Mouse (Mus musculus) c-Kit-positive CD71-positive TER-119-negative erythroid progenitor cells, embryonic 14.5 days (primary cell): ENCODE results near the gene Mfap3.
"Not testable (repeated sequence)": the region's sequence is repeated elsewhere in the genome, so short reads cannot be mapped to it uniquely, and the experiment has no call there.

ENCODE experiments used
- DNase-seq: peaks from one replicate; pipeline ENCODE4 v3.0.0-alpha.2; 2013; ENCODE audit warnings: low read depth

Mfap3 gene

DNA sequence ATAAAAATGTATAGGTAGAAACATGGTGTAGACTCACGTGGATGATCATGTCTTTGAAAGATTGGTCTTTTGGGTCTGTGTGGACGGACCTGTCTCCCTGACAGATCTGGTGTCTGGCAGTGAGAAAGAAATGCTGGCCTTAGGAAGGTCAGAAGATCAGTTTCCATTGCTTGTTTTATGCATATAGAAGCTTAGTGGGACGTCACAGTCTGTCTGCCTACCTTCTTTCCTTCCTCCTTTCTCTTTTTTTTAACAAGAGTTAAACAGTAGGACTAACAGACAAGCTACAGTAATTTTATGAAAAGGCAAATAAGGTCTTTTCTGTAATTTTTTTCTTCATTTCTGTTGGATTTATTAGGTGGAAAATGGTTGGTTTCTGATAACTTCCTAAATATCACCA, 10.6 kb downstream of the Mfap3 start:
- no peak for DNase-seq

DNA sequence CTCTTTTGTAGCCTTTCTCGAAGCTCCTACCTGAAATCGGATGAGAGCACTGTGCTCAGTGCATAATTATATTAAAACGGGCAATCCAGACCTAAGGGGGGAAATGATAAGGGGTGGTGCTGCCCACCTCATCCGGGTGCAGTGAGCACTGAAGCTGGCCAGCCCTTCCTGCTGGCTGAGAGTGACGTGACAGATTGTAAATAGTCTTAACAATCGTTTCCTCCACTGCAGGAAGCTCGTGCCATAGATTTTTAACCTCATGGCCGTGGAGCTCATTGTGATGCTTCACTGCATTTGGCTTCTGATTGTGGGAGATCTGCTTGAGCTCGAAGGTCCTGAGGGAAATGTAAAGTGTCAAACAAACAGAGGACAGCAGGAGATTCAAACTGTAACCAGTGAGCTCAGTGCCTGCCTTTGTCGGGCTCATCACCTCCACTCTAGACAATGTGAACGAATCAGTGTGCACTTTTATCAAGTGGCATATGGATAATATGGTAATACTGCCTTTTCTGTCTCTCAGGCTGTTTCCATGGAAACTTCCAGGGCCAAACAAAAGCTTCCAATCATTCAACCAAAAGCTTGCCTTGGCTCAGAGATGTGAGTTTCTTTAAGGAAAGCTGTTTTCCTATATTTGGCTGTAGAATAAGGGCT, 13.0 kb downstream of the Mfap3 start:
- DNase-seq = no peak

DNA sequence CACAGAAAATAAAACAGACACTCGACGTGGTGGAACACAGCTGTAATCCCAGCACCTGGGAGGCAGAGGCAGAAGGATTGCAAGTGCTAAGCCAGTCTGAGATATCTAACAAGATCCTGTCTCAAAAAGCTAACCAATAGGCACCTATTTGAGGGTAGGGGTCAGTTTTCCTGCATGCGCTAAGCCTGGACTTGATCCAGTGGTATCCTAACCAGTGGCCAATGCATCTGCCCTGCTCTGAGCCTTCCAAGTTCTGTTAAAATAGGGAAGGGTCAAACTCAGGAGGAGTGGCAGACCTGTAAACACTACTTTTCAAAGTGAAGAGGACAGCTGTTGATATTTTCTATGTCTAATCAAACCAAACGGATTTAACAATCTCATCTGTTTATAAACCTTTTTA, 13.8 kb downstream of the Mfap3 start:
- no peak for DNase-seq

DNA sequence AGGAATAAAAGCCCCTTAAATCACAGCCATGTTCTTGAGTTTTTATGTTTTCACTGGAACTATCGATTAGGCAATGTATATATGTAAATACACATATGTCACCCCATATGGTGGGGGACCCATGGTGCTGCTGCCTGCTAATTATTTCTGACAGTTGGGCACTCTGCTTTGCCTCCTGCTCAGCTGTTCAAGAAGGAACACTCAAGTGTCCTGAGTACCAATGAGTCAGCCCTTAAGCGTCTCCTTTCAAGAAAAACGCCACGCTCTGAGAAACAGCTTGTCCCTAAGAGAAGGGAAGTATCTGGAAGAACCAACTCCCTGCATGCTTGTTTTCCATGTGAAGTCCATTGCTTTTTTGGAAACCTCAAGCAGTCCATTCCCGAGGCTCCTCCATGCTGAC, 17.4 kb downstream of the Mfap3 start:
- no peak for DNase-seq

DNA sequence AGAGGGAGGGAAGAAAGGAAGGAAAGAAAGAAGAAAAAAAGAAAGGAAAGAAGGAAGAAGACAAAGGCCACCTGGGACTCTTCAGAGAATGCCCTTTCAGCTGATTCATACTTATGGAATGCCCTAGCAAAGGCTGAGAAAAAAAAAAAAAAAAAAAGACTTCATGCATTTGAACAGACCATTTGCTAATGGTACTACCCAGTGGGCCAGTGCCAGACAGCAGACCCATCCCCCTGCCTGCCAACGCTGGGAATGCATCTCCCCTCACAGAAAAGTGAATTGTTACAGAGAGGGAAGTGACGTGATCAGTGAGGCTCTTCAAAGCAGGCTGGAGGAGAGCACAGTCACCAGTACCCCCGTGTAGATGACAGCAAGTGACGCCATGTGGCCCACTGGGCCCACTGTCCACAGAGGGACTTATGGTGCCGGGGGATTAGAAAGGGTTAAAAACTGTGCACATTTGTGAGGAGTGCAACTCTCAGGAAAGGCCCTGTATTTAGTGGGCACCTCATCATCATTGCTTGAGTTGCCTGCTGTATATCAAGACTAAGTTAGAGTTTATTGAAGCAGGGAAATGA, 21.5 kb downstream of the Mfap3 start:
- no peak for DNase-seq

DNA sequence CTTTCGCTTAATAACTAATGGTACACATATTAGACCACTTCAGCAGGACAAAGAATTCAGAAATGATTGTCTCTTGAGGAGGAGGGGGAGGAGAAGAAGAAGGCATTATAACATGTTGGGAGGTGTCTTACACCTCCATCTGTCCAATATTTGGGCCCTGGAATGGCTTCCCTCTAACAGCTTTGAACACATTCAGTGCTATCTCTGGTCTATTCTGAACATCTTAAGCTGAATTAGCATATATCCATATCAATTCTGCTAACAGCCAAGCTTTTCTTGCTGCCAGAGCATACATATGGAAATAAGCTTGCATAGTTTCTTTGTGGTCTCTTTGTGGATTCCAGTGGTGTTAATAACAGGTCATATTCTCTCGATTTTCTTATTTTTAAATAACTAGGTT, 22.2 kb downstream of the Mfap3 start:
- no peak for DNase-seq

DNA sequence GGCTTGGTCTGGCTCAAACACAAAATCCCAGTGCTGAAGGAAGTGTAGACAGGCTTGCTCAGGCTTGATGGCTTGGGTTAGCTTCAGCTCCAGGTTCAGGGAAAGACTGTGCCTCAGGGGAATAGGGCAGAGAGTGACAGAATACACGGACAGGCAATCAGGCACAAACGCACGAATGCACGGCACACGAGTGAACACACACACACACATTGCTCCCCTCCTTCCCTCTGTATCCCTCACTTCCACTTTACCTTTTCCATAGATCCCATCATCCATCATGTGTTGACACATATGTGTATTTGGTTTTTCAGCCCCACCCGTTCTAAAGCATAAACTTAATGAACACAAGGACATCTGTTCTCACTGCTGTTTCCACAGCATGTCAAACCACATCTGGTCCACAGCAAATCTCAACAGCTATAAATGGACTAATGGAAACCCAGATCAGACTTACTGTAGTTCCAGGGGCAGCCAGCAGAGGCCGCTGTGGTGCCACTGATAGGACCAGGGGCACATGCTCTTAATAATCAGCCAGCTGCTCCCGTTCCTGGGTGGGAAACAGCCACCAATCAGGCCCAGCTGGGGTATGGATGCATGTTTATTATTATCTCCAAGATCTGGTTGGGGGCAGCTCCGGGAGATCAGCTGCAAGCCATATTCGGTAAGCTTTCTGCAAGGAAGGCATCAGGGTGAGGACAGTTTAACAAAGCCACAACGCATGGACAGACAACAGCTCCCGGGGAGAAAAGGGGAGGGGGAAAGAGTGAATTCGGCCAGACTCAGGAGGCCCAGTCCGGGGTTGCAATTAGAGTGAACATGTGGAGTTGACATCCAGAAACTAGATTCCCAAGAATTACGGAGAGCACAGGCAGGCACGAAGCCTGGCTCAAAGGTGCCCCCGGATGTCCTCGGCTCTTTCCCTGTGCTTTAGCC, 30.4 kb downstream of the Mfap3 start:
- peak; percentile 59 for DNase-seq

DNA sequence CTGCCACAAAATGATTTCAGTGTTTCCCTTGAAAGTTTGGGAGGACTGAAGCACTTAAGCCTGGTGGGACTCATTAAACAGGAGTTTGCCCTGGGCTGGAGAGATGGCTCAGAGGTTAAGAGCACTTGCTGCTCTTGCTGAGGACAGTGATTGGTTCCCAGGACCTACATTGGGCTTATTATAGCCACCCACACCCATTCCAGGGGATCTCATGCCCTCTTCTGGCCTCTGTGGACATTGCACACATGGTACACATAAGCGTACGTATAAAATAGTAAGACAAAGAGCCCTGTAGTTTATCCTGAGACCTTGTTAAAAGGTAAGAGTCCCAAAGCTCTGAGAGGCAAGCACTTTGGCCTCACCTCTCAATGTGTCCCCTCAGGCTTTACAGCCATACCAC, 31.8 kb downstream of the Mfap3 start:
- peak; percentile 10 for DNase-seq

DNA sequence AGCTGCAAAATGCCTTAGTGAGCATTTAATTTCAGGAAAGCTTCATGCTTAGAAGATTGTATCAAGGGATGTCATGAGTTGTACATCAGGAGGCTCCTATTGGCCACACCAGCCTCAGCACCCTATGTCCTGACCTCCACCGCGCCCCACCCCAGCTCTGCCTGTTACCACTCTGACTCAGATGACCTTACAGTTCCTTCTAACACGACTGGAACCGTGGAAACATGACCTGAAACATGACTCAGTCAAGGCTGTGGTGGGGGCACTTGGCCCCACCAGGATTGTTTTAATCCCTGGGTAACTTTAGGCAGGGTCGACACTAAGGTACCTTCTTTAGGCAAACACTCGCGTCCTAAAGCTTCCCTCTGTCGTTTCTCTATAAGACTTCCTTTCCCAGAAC, 32.6 kb downstream of the Mfap3 start:
- DNase-seq = no peak

DNA sequence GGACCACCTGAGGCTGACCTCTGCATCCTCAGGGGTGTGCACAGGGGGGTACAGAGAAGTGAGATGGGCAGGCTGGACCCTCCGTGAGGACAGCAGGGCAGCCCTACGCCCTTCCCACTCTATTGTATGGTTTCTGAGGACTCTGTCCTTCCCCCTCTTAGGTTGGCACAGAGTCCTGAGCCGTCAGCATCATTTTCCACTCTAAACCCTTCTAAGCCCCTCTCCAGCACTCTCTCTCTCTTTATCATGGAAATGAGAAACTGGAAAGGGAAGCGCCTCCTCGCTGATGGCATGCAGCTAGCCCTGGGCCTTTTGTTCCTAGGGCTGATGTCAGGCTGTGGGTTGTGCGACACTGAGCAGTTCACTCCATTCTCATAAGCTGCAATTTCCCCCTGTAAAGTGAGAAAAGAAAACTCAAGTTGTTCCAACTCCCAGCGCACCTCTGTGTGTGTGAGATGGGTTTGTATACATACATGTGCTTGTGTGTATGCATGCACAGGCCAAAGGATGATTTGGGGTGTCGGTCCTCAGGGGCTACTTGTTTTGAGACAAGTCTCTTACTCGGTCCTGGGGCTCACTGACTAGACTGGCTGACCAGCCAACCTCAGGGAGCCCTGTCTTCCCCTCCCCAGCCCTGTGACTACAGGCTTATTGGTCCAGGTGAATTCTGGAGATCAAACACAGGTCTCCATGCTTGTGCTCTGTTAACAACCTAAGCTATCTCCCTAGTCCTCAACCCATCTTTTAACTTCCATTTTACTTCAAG, 34.7 kb downstream of the Mfap3 start:
- no peak for DNase-seq

DNA sequence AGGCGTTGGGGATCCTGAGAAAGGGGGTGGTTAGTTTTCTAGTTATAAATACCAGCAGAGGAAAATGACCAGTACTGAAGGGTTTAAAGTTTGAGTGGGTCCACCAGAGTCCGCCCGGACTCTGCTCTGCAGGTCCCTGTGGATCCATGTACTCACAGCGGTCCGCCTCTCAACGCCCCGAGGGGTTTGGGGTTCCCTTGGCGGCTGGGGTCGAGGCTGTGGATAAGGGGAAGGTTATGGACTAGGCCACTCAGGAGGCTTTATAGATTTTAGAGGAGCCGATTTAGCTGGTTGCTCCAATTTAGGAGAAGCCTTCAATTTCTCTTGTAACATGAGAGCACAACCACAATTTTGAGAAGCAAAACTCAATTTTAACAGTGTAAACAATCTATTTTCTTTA, 39.5 kb downstream of the Mfap3 start:
- not testable (repeated sequence) for DNase-seq

DNA sequence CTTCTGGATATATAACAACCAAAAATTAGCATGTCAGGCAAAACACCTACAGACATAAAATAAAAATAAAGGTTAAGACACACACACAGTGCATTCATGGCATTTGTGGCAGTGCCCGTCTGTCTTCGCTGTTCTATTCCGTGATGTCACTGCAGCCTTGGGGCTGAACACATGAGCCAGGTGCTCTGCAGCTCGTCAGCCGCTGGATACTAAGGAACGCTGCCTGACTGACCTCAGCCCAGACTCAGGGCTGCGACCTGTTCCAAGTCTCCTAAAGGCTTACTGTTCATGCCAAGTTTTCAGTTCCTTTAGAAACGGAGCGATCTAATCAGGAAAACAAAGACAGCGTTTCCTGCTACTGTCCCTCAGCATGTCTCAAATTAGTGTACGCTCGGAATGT, 46.1 kb downstream of the Mfap3 start:
- DNase-seq = no peak

DNA sequence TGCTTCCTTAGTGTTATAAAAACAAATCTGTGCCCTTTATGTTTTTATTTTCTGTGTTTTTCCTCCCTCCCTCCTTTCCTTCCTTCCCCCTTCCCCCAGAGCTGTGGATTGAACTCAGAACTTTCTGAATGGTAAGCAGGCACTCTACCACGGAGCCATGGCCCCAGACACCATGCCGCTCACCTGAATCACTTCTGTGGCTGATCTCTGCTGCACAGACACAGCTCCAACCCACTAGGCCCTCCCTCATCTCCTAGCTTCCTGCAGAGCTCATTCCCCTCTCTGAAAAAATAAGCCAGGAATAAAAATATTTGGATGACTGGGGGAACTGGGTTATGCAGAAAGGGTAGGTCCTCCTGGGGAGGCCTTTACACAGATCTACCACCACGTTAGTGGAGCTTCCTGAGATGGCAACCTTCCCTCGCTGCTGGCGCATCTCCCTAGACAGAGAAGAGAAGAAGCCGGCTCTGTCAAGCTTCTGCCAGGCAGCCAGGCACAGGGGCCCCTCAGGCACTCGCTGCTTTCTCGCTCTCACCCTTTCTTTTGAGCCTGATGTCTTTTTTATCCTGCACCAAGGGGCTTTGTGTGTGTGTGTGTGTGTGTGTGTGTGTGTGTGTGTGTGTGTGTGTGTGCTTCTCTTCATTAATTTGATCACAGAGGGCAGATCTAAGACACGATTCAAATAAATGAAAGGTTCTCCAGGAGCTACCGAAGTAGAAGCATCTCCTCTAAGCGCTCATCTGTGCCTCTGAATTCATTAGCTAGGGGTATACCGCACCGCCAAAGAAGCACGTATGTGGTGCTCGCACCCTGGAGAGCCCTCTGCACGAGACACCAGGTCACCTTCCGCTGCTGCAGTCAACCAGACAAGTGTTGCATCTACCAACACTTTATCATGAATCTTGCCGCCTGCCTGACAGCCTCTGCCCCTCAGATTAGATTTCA, 47.9 kb downstream of the Mfap3 start:
- no peak for DNase-seq

DNA sequence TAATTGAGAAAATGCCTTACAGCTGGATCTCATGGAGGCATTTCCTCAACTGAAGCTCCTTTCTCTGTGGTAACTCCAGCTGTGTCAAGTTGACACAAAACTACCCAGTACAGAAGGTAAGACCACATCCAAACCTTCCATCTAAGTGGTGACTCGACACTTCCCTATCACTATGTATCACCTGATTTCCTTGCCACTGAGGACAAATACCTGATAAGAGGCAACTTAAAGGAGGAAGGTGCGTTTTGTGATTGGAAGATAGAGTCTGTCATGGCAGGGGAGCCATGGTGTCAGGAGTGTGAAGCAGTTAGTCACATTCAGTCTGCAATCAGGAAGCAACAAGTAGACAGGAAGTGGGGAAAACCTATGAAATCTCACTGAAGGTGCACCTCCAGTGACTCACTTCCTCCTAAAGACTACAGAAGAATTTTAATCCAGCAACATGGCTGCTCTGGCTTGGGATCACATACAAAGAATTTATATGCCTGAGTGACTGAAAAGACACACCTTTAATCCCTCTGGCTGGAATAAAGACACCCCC, 50.6 kb downstream of the Mfap3 start:
- DNase-seq = no peak

DNA sequence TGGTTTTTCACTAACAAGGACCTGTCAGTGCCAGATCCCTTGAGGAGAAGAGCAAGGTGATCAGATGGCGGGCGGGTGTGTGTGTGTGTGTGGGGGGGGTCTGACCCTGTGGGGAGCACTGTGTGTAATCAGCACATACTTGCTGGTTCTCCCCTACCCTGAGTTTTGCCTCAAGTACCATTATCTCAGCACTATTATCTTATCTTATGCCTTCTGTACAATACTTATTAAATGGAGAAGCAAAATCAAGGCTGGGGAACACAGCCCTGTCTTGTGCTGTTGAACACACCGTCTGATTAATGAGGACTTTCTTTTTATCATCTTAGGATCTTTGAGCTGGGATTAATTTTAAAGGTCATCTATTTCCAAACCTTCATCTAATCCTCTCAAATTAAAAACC, 52.6 kb downstream of the Mfap3 start:
- DNase-seq = no peak

DNA sequence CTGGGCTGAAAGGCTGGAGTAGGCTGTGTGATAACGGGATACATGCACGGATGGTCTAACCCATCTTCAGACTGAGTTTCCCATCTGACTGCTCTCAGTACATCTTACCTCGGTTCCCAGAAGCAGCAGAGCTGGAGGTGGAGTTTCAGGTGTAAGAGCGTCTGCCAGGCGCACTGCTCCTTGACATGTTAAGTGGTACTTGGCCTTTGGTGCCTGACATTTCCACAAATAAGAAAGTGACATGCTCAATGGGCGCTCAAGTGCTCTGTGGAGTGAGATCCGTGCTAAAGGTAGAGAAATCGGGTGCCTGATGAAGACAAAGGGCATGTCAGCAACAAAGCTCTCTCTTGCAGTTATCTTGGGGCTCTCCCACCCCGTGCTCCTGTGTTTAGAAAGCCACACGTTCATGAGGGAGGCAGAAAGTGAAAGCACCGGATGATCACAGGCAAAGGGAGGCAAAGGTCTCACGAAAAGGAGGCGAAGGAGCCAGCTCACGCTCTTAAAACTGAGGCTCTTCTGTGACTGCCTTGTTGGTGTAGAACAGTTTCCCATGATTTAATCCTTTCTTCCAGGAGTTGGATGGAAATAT, 55.3 kb downstream of the Mfap3 start:
- DNase-seq = no peak

DNA sequence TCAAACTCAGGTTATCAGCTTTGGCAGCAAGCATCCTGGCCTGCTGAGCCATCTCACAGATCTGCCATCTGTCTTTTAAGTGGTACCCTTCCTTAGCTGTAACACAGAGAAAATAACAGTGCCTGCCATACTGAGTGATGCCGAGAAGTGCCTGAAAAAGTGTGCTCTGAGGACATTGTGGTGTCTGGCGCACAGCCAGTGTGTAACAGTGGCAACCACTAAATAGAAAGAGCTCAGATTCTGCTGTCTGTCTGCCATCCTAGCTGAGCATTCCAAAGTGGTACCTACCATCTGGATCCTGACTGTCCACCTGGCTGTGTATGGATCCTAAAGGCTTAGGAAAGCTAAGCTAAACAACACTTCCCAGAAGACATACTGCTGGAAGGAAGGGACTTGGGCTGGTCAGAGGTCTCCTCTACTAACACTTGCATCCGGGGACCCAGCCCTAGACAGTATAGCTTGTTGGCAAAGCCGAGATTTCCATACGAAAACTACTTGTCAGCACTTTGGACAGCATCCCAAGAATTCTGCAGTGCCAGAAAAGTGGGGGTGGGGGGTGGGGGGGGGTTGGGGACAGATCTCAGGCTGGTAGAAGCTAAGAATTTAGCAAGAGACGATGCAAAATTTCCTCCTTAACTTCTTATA, 58.5 kb downstream of the Mfap3 start:
- no peak for DNase-seq

DNA sequence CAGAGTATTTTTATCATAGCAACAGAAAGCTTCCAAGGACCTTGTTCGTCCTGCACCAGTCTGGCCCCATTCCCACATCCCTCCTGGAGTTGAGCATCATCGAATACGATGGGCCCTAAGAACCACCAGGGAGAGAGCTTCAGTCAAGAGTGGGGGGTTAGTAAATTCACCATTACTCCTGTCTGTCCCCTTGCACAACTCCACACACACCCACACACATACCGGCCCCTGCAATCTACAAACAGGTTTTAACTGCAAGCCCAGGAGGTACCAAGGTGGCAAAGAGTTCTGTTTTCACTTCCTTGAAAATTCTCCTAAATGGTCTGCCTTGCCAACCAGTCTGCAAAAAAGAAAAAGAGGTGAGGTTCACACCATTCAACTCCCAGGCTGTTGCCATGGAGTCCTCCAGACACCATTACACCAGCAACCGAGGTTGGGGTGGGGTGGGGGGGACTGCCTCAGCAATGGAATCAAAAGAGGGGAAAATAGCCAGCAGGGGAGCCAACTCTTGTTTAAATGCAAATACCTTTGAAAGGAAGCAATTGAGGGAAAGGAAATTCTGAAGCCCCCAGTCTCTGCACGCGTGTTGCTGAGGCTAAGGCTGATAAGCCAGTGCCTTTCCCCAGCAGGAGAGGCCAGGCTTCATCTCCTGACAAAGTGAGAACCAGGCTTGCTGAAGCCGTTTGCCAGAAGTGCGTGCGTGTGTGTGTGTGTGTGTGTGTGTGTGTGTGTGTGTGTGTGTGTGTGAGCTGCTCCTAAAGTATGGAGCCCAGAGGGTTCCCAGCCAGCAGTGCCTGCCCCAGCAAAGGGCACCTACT, 64.6 kb downstream of the Mfap3 start:
- no peak for DNase-seq
